Mouse (Mus musculus) cerebellum, postnatal 4 days (tissue): Measurements from ENCODE around the gene Gm10447.
"Not testable (repeated sequence)": the region's sequence is repeated elsewhere in the genome, so short reads cannot be mapped to it uniquely, and the experiment has no call there.

Experiments
- DNase-seq, 2 experiments: peaks; one replicate each; pipeline ENCODE4 v3.0.0; 2022; ENCODE audit warnings: low spot score in 2 of 2, mixed read lengths in 1 of 2

Gene Gm10447

DNA sequence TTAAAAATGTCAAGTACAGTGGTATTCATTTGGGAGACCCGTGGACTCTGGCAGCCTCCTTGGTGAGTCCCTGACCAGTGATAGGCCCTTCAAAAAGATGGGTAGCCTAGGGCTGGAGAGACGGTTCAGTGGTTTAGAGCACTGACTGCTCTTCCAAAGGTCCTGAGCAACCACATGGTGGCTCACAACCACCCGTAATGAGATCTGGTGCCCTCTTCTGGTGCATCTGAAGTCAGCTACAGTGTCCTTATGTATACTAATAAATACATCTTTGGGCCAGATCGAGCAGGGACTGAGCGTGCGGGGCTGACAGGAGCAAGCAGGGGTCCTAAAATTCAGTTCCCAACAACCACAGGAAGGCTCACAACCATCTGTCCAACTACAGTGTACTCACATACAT, 13.0 kb downstream of the Gm10447 start:
- no peak for DNase-seq

DNA sequence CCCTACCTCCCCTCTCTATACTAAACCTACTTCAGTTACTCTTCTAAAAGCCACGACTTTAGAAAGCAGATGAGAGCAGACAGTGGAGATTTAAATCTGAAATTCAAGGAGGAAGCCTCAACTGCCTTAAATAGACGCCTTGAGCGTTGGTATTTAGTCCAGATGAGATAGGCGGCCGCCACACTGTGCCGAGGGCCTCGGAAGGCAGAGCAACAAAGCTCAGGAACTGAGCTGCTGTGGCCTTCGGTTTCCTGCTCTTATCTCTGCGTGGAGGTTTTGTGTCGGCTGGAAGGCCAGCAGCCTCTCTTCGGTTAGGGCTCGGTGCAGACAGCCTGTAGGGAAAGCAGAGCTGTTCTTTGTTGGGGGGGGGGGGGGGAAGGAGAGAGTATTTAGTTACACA, 15.0 kb downstream of the Gm10447 start:
- DNase-seq: no peak

DNA sequence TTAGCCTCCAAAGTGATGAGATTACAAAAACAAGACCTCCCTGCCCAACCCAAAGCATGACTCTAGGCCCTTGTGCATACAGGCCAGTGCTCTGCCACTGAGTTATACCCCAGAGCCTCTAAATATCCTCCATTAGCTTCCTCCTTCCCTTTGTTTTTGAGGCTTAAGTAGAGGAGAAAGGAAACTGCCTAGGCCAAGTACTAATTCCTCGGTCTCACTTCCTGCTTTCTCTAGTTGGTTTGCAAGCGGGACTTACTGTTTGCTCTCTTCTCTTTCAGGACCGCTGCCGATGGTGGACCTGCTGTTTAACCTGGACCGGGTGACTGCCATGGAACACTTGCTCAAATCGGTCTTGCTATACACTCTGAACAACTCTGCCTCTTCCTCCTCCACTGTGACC, 20.6 kb downstream of the Gm10447 start:
- DNase-seq: no peak

DNA sequence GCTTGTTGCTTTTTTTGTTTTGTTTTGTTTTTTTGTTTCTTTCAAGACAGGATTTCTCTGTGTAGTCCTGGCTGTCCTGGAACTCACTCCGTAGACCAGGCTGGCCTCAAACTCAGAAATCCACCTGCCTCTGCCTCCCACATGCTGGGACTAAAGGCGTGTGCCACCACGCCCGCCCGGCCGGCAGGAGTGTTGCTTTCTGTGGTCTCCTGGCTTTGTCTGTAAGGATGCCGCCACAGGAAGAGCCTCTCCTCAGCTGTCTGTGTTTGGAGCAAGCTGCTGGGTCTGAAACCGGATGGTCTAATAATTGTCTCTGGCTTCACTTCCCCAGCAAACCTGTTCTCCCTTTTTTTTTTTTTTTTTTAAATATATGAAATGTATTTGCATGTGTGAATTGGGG, 21.4 kb downstream of the Gm10447 start:
- no peak for DNase-seq

- DNase-seq: no peak
Observed at GRCm38 (mm10) chr11:53433057-53433456, 23.9 kb downstream of the Gm10447 start.

GRCm38 (mm10) chr11:53431347-53432056, 25.4 kb downstream of the Gm10447 start:
- no peak for DNase-seq

DNA sequence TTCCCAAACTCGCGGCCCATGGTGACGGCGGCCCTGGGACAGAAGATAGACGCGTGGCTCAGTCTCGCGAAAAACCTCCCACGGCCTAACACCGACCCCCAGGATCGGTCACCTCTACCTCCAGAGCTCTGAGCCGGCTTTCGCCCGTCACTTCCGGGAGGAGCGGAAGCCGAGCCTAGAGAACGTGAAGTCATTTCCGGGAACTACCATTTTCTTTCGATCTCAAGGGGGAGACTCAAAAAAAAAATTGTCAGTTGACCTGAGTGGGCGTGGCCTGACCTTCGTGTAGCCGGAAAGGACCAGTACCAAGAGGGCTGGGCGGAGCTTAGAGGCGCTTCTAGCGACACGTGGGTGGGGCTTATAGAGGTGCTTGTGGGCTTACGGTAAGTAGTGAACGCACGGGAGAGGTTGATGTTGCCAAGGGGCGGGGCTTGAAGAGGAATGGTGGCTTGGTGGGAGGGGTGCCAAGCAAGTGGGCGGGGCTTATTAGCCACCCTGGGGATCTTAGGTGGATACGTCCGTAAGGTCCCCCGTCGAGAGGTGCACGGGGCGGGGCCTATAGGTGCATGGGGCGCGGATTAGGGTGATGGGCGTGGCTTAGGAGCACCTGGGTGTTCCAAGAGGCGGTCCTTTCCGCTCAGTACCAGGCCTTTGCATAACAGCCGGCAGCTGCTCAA, 26.1 kb downstream of the Gm10447 start, which contains the start of the genes Uqcrq and Gdf9:
TSS of gene Uqcrq (minus strand) at position 162 of the 677 bp plus-strand sequence.
TSS of gene Gdf9 (plus strand) at position 354 of the 677 bp plus-strand sequence.
- DNase-seq: peak; percentile 83 to 96

DNA sequence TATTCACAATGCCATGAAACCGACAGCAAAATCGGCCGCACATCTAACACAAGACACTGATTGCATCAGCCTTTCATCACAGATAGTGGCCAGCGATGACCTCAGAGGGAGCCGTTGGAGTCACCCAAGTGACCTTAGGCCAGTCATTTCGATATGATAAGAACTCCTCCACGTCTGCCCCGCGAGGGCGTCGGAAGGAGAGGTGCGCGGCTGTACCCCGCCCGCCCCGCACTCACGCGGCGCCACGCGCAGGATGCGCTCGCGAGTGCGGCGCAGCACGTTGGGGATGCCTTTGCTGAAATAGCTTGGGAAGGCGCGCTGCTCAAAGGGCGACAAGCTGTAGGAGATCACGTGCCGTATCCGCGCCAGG, 26.6 kb downstream of the Gm10447 start:
- no peak for DNase-seq

DNA sequence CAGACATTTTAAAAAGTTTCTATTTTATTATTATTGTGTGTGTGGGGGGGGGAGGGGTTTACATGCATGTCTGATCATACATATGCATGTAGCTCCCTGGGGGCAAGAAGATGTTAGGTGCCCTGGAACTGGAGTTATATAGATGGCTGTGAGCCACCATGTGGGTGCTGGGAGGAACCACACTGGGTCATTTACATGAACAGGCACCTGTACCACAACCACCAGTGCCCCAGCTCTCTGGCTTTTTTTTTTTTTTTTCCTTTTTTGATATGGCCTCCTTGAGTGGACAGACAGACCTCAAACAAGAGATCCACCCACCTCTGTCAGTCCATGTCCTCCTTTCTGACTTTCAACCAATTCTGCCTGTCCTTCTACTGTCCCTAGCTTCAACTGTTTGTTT, 27.7 kb downstream of the Gm10447 start:
- no peak for DNase-seq

- DNase-seq: no peak
Observed at GRCm38 (mm10) chr11:53428716-53429057, 28.2 kb downstream of the Gm10447 start.

- no peak for DNase-seq
Observed at GRCm38 (mm10) chr11:53427993-53428715, 28.8 kb downstream of the Gm10447 start.

- not testable (repeated sequence) for DNase-seq
Observed at GRCm38 (mm10) chr11:53426914-53427313, 30.0 kb downstream of the Gm10447 start.

DNA sequence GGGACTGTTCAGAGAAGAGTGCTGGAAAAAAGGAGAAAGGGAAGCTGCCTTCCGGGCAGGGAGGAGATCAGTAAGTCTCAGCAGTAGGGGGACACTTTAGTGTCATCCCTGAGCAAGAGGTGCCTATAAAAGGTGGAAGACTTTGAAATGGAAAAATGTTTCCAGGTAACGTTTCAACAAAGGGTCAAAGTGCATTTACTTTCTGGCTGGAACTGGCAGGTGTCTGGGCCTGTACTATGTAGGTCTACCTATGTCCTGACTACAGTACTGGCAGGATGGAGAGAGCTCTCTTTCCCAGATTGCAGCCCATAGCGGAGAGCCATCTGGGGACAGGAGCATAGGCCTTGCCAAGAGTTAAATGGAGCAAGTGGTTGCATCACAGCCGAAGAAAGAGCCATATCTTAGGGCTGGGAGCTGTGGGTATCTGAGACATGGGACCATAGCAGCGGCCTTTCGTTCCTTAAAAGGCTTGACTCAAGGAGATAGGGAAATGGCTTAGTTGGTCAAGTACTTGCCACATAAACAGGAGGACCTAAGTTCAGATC, 31.1 kb downstream of the Gm10447 start:
- DNase-seq: no peak

DNA sequence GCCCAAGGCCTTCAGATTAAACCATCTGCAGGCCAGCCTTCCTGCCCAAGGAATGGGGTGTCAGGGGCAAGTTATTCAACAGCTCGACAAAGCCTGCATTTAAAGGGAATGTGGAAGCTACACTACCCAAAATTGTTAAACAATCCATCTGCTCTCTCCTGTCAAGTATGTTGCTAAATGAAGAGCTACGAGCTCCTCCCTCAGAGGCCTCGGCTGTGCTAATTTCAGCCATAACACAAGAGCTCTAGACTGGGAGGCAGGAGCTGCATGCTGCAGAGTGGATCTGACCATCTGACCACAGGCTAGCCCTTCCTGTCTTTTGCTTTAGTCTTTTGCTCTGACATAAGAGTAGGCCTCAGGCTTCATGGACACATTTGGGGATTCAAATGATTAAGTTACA, 31.7 kb downstream of the Gm10447 start:
- DNase-seq: no peak

GRCm38 (mm10) chr11:53424826-53425225, 32.1 kb downstream of the Gm10447 start:
- no peak for DNase-seq

GRCm38 (mm10) chr11:53423036-53423435, 33.9 kb downstream of the Gm10447 start, which contains the start of gene Leap2:
Gene Leap2 (minus strand): TSS chr11:53423170.
- no peak for DNase-seq

- no peak for DNase-seq
Observed at GRCm38 (mm10) chr11:53418048-53418447, 38.9 kb downstream of the Gm10447 start.

DNA sequence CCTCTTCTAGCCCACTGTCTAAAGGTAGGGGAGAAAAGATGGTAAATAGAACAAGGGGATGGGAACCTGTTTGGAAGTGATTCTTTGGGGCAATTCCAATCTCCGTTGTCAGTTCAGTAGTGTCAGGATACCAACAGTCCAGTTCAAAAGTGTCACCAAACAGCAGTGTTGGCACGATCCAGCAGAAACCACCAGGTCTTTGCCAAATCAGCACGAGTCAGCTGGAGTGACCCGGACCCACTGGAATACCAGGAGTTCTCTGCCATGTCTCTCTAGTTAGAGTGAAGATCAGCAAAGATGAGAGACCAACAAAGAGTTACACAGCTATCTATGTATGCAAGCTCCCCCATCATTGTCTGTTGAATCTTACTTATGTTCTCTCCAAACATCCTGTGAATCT, 43.0 kb downstream of the Gm10447 start:
- no peak for DNase-seq

- no peak for DNase-seq
Observed at GRCm38 (mm10) chr11:53411738-53412137, 45.2 kb downstream of the Gm10447 start.
